Mouse (Mus musculus): ENCODE data around the gene Abhd16a. TPM values are rescaled to one million over a fixed set of nuclear protein-coding genes. Genes with fewer than 3 reads are reported as not detected.
A peak's percentile ranks its signal among the peaks of the same experiment; 100 is the strongest.

Abhd16a gene
- polyA plus RNA-seq, 1 experiment from 2014 or later, result 109 TPM

GRCm38 (mm10) chr17:35096597-35096996 lies 7.5 kb downstream of the Abhd16a start:
- Histone ChIP-seq H3K4me3 (replicated peaks; ENCODE audit: low read length) (no peak overlapping the region), H3K4me1 (replicated peaks; ENCODE audit: control insufficient read depth, insufficient read depth, low read length) (no peaks in the 10 kb centered on the region), H3K9me3 (ENCODE audit: control insufficient read depth, low read length) (no peaks in the 10 kb centered on the region), H3K36me3 (ENCODE audit: control insufficient read depth, insufficient read depth) (peaks cover 16% of the 10 kb centered on the region), H3K27ac (ENCODE audit: low read length) (no peak overlapping the region), H3K27me3 (replicated peaks; ENCODE audit: control insufficient read depth, insufficient read depth, low read length) (no peaks in the 10 kb centered on the region), H3K4me2 (ENCODE audit: low read length) (no peak overlapping the region), H3K9ac (replicated peaks; ENCODE audit: low read depth, low read length) (no peak overlapping the region)
- no peak for ATAC-seq
- WGBS, result 81% methylated on average over 12 of the region's 12 CpGs

GRCm38 (mm10) chr17:35097164-35097655 lies 8.1 kb downstream of the Abhd16a start:
- H3K9me3 ChIP-seq (ENCODE audit: control insufficient read depth, low read length), result no peaks in the 10 kb centered on the region
- H3K36me3 ChIP-seq (ENCODE audit: control insufficient read depth, insufficient read depth), result peaks cover 17% of the 10 kb centered on the region
- no peak overlapping the region for H3K27ac ChIP-seq (ENCODE audit: low read length)
- H3K4me1 ChIP-seq (replicated peaks; ENCODE audit: control insufficient read depth, insufficient read depth, low read length), result no peaks in the 10 kb centered on the region
- H3K27me3 ChIP-seq (replicated peaks; ENCODE audit: control insufficient read depth, insufficient read depth, low read length), result no peaks in the 10 kb centered on the region
- H3K4me2 ChIP-seq (ENCODE audit: low read length), result no peak overlapping the region
- H3K4me3 ChIP-seq (replicated peaks; ENCODE audit: low read length), result no peak overlapping the region
- no peak overlapping the region for H3K9ac ChIP-seq (replicated peaks; ENCODE audit: low read depth, low read length)
- no peak for ATAC-seq
- WGBS, result 77% methylated on average over 12 of the region's 12 CpGs

DNA sequence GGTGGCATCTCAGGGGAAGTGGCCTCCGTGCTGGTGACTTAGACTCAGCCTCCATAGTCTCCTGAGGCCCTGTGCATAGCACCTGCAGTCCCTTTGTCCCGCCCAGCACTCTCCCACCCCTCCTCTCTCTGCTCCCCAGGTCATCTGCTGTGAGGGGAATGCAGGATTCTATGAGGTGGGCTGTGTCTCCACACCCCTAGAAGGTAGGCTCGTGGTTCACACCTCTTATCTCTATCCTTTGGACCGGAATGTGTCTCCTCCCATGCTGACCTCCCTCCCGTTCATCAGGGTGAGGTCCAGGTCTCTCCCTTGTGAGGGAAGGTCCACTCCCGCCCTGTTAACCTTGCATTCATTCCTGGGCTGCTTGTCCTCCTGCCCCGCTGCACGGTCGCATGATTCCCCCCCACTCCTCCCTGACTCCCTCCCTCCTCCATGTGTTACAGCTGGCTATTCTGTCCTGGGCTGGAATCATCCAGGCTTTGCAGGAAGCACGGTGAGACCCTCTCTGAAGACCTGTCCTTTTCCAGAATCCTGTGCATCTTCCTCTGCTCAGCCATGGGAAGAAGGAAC lies 11.2 kb downstream of the Abhd16a start:
- no peaks in the 10 kb centered on the region for H3K9me3 ChIP-seq (ENCODE audit: control insufficient read depth, low read length)
- no peak overlapping the region for H3K4me2 ChIP-seq (ENCODE audit: low read length)
- no peaks in the 10 kb centered on the region for H3K27me3 ChIP-seq (replicated peaks; ENCODE audit: control insufficient read depth, insufficient read depth, low read length)
- no peaks in the 10 kb centered on the region for H3K4me1 ChIP-seq (replicated peaks; ENCODE audit: control insufficient read depth, insufficient read depth, low read length)
- no peak overlapping the region for H3K27ac ChIP-seq (ENCODE audit: low read length)
- no peak overlapping the region for H3K4me3 ChIP-seq (replicated peaks; ENCODE audit: low read length)
- no peak for ATAC-seq
- H3K9ac ChIP-seq (replicated peaks; ENCODE audit: low read depth, low read length), result no peak overlapping the region
- peaks cover 24% of the 10 kb centered on the region for H3K36me3 ChIP-seq (ENCODE audit: control insufficient read depth, insufficient read depth)
- WGBS, result 85% methylated on average over 10 of the region's 10 CpGs

DNA sequence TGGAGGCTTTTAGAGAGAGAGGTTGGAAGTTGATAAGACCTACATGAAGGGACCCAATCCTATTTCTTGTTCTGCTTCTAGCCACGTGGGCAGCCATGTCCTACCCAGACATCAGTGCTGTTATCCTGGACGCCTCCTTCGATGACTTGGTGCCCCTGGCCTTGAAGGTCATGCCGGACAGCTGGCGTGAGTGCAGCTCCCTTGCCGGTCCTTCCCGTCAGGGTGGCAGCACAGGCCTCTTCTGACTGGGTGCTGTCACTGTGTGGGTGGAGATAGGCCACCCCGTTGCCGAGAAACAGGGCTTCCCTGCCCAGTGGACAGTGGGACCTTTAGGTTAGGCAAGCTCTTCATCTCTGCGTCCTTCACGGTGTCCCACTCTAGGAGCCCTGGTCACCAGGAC lies 12.1 kb downstream of the Abhd16a start:
- Histone ChIP-seq H3K4me1 (replicated peaks; ENCODE audit: control insufficient read depth, insufficient read depth, low read length) (no peaks in the 10 kb centered on the region), H3K4me3 (replicated peaks; ENCODE audit: low read length) (no peak overlapping the region), H3K27me3 (replicated peaks; ENCODE audit: control insufficient read depth, insufficient read depth, low read length) (no peaks in the 10 kb centered on the region), H3K4me2 (ENCODE audit: low read length) (no peak overlapping the region), H3K9ac (replicated peaks; ENCODE audit: low read depth, low read length) (no peak overlapping the region), H3K9me3 (ENCODE audit: control insufficient read depth, low read length) (no peaks in the 10 kb centered on the region), H3K27ac (ENCODE audit: low read length) (no peak overlapping the region), H3K36me3 (ENCODE audit: control insufficient read depth, insufficient read depth) (peaks cover 23% of the 10 kb centered on the region)
- no peak for ATAC-seq
- 92% methylated on average over 11 of the region's 11 CpGs for WGBS

DNA sequence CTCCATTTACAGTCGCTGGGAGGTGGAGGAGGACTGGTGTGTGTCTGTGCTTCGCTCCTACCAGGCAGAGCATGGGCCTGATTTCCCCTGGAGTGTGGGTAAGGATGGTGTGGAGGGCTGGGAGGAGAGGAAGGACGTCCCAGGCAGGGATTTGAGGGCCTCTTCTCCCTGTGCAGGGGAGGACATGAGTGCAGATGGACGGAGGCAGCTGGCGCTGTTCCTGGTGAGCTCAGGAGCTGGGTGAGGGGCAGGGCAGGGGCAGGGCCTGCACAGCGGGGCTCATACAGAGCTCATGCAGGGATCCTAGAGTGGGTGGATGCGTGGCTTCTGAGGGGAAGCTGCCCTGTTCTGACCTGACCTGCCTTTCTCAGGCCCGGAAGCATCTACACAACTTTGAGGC lies 13.2 kb downstream of the Abhd16a start:
- Histone ChIP-seq H3K9ac (replicated peaks; ENCODE audit: low read depth, low read length) (no peak overlapping the region), H3K36me3 (ENCODE audit: control insufficient read depth, insufficient read depth) (peaks cover 20% of the 10 kb centered on the region), H3K27me3 (replicated peaks; ENCODE audit: control insufficient read depth, insufficient read depth, low read length) (no peaks in the 10 kb centered on the region), H3K4me1 (replicated peaks; ENCODE audit: control insufficient read depth, insufficient read depth, low read length) (no peaks in the 10 kb centered on the region), H3K9me3 (ENCODE audit: control insufficient read depth, low read length) (no peaks in the 10 kb centered on the region), H3K27ac (ENCODE audit: low read length) (no peak overlapping the region), H3K4me2 (ENCODE audit: low read length) (no peak overlapping the region), H3K4me3 (replicated peaks; ENCODE audit: low read length) (no peak overlapping the region)
- WGBS, result 84% methylated on average over 8 of the region's 8 CpGs
- no peak for ATAC-seq

DNA sequence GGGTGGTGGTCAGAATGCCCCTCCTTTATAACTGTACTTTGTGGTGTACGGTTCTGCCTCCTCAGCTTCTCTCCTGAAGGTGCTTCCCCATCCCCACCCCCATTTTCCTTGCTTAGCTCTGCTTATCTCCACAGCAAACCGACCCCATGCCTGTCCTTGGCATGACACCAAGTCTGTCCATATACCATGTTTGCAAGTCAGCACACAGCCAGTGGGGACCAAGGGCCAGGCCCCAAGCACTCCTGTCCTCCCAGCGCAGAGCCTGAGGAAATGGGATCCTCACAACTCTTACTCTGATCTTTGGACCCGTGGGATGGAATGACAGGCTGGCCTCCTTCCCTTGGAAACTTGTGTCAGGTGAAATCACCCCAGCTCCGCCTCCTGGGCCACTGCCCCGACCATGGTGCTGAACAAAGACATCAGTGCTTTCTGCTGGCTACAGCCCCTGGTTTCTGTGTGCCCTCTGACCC lies 14.2 kb downstream of the Abhd16a start:
- Histone ChIP-seq H3K9ac (replicated peaks; ENCODE audit: low read depth, low read length) (no peak overlapping the region), H3K36me3 (ENCODE audit: control insufficient read depth, insufficient read depth) (peaks cover 18% of the 10 kb centered on the region), H3K27ac (ENCODE audit: low read length) (no peak overlapping the region), H3K4me3 (replicated peaks; ENCODE audit: low read length) (no peak overlapping the region), H3K9me3 (ENCODE audit: control insufficient read depth, low read length) (no peaks in the 10 kb centered on the region), H3K27me3 (replicated peaks; ENCODE audit: control insufficient read depth, insufficient read depth, low read length) (no peaks in the 10 kb centered on the region), H3K4me1 (replicated peaks; ENCODE audit: control insufficient read depth, insufficient read depth, low read length) (no peaks in the 10 kb centered on the region), H3K4me2 (ENCODE audit: low read length) (no peak overlapping the region)
- ATAC-seq, result no peak
- WGBS, result 80% methylated on average over 6 of the region's 6 CpGs

DNA sequence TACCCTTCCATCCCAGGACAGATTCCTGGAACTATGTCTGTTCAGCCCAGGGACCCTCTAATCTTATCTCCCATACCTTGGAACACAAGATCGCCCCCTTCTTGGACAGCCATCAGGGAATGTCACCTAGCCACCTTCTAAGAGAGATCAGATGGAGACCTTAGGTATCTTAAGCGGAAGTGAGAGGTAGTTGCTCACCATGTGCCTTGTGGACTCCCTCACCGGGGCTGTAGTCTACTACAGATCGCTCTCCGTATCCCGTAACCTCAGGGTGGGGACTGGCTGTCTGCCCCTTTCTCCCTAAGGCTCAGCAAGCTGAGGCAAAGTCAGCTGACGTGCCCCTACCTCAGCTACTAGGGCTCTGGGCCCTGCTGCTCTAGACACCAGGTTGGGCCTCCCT lies 15.0 kb downstream of the Abhd16a start:
- 92% methylated on average over 7 of the region's 7 CpGs for WGBS
- Histone ChIP-seq H3K4me2 (ENCODE audit: low read length) (no peak overlapping the region), H3K27me3 (replicated peaks; ENCODE audit: control insufficient read depth, insufficient read depth, low read length) (no peaks in the 10 kb centered on the region), H3K4me3 (replicated peaks; ENCODE audit: low read length) (no peak overlapping the region), H3K4me1 (replicated peaks; ENCODE audit: control insufficient read depth, insufficient read depth, low read length) (no peaks in the 10 kb centered on the region), H3K9me3 (ENCODE audit: control insufficient read depth, low read length) (no peaks in the 10 kb centered on the region), H3K9ac (replicated peaks; ENCODE audit: low read depth, low read length) (no peak overlapping the region), H3K36me3 (ENCODE audit: control insufficient read depth, insufficient read depth) (peaks cover 18% of the 10 kb centered on the region), H3K27ac (ENCODE audit: low read length) (no peak overlapping the region)
- ATAC-seq, result no peak

DNA sequence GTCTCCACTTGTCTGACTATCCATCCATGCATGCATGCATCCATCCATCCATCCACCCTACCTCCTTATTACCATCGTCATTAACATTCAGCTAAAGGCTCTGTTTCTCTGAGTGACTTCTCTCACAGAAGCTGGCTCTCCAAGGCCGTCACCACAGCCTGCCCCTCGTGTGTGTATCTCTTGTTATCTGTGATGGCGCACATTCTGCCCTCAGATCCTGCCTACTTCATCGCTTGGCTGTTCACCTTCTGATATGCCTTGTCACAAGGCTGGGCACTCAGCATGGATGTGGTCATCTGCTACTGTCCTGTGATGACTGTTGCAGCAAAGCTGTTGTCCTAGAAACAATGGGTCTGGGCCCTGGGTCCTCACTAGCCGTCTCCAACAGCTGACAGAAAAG lies 15.7 kb downstream of the Abhd16a start:
- H3K36me3 ChIP-seq (ENCODE audit: control insufficient read depth, insufficient read depth), result peaks cover 18% of the 10 kb centered on the region
- H3K4me2 ChIP-seq (ENCODE audit: low read length), result no peak overlapping the region
- WGBS, result 73% methylated on average over 6 of the region's 6 CpGs
- H3K9me3 ChIP-seq (ENCODE audit: control insufficient read depth, low read length), result no peaks in the 10 kb centered on the region
- H3K27me3 ChIP-seq (replicated peaks; ENCODE audit: control insufficient read depth, insufficient read depth, low read length), result no peaks in the 10 kb centered on the region
- no peak overlapping the region for H3K27ac ChIP-seq (ENCODE audit: low read length)
- no peaks in the 10 kb centered on the region for H3K4me1 ChIP-seq (replicated peaks; ENCODE audit: control insufficient read depth, insufficient read depth, low read length)
- no peak for ATAC-seq
- no peak overlapping the region for H3K9ac ChIP-seq (replicated peaks; ENCODE audit: low read depth, low read length)
- no peak overlapping the region for H3K4me3 ChIP-seq (replicated peaks; ENCODE audit: low read length)

GRCm38 (mm10) chr17:35105740-35106389 lies 16.8 kb downstream of the Abhd16a start:
- no peak overlapping the region for H3K27ac ChIP-seq (ENCODE audit: low read length)
- H3K4me3 ChIP-seq (replicated peaks; ENCODE audit: low read length), result no peak overlapping the region
- peaks cover 18% of the 10 kb centered on the region for H3K36me3 ChIP-seq (ENCODE audit: control insufficient read depth, insufficient read depth)
- peak overlapping the region; percentile 42; the same call in 1 of the 2 replicates for H3K9ac ChIP-seq (replicated peaks; ENCODE audit: low read depth, low read length)
- no peaks in the 10 kb centered on the region for H3K27me3 ChIP-seq (replicated peaks; ENCODE audit: control insufficient read depth, insufficient read depth, low read length)
- WGBS, result 21% methylated on average over 13 of the region's 13 CpGs
- no peaks in the 10 kb centered on the region for H3K9me3 ChIP-seq (ENCODE audit: control insufficient read depth, low read length)
- 0 out of 2 replicates have a peak overlapping the region, but pooled peaks have one; percentile 3 for H3K4me2 ChIP-seq (ENCODE audit: low read length)
- no peaks in the 10 kb centered on the region for H3K4me1 ChIP-seq (replicated peaks; ENCODE audit: control insufficient read depth, insufficient read depth, low read length)
- ATAC-seq, result 0 out of 2 replicates have a peak, but pooled peaks have one; percentile 31

Data from forebrain, embryonic 16.5 days (tissue).